Mouse (Mus musculus) stomach, postnatal 0 days (tissue): ENCODE measurements around the gene Plin3.

ENCODE experiments used
- CTCF ChIP-seq: IDR thresholded peaks from 2 replicates; pipeline ENCODE4 v1.5.1; 2016; ENCODE audit warnings: antibody characterized with exemption, low read depth, mild to moderate bottlenecking, moderate library complexity
- EP300 ChIP-seq: optimal IDR thresholded peaks from 2 replicates; pipeline ENCODE3; 2016; ENCODE audit warnings: antibody characterized with exemption

GRCm38 (mm10) chr17:56257181-56257894, 35.3 kb downstream of the Plin3 start:
- TF ChIP-seq CTCF (no peak), EP300 (no peak)
